Mouse (Mus musculus): Measurements from ENCODE around the gene Ttf1. TPM values are rescaled to one million over a fixed set of nuclear protein-coding genes. Genes with fewer than 3 reads are reported as not detected.

The Ttf1 gene
- polyA plus RNA-seq, 1 experiment, result 7.2 TPM

- TF ChIP-seq POLR2A (IDR thresholded peaks at IDR 0.05; ENCODE audit: low read depth, low read length), result no peak
- TF ChIP-seq CTCF (IDR thresholded peaks at IDR 0.05; ENCODE audit: extremely low read depth, insufficient read depth, insufficient read length, insufficient replicate concordance), result peak; percentile 51; the same call in 1 of the 2 replicates
- peak; percentile 52 to 56 for DNase-seq (ENCODE audit: low read depth in 1 of 2, low spot score in 2 of 2)
- H3K4me1 ChIP-seq (ENCODE audit: control insufficient read depth, insufficient read depth, insufficient read length), result peaks cover 8% of the 10 kb centered on the region
- no peaks in the 10 kb centered on the region for H3K27me3 ChIP-seq (ENCODE audit: control insufficient read depth, insufficient read depth, low read length)
- H3K27ac ChIP-seq (ENCODE audit: insufficient read depth, low read length), result no peak overlapping the region
- under 1% methylated on average over 20 of the region's 20 CpGs for WGBS
- H3K4me3 ChIP-seq (ENCODE audit: extremely low read depth, insufficient read depth, insufficient read length), result peak overlapping the region; percentile 62
- no peaks in the 10 kb centered on the region for H3K36me3 ChIP-seq (ENCODE audit: control insufficient read depth, insufficient read depth, low read length)
Measured at GRCm38 (mm10) chr2:29053802-29054544, 6.1 kb upstream of the Ttf1 start.

DNA sequence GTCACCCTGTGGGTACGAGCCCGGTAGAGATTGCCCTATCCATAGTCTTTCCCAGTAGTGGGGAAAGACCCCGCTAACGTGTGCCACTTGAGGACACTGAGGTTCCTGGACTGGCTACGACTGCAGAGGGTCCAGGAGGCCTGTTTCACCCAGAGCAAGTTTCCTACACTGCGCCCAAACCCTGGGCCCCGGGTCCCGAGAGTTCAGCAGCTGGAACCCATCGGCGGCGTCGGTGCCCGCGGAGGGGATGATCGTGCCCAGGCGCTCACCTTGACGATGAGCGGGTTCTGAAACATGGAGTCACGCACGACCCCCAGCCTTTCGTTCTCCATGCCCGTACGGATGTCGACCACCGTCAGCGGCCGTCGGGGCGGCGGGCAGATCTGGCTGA lies 5.5 kb upstream of the Ttf1 start:
- TF ChIP-seq CTCF (IDR thresholded peaks at IDR 0.05; ENCODE audit: extremely low read depth, insufficient read depth, insufficient read length, insufficient replicate concordance), result no peak
- TF ChIP-seq POLR2A (IDR thresholded peaks at IDR 0.05; ENCODE audit: low read depth, low read length), result no peak
- WGBS, result 2% methylated on average over 30 of the region's 30 CpGs
- DNase-seq (ENCODE audit: low read depth in 1 of 2, low spot score in 2 of 2), result peak in 1 of 2 experiments; percentile 6
- H3K27ac ChIP-seq (ENCODE audit: insufficient read depth, low read length), result no peak overlapping the region
- H3K36me3 ChIP-seq (ENCODE audit: control insufficient read depth, insufficient read depth, low read length), result no peaks in the 10 kb centered on the region
- H3K27me3 ChIP-seq (ENCODE audit: control insufficient read depth, insufficient read depth, low read length), result no peaks in the 10 kb centered on the region
- H3K4me1 ChIP-seq (ENCODE audit: control insufficient read depth, insufficient read depth, insufficient read length), result peaks cover 8% of the 10 kb centered on the region
- H3K4me3 ChIP-seq (ENCODE audit: extremely low read depth, insufficient read depth, insufficient read length), result peak overlapping the region; percentile 62; the same call in 1 of the 2 replicates

DNA sequence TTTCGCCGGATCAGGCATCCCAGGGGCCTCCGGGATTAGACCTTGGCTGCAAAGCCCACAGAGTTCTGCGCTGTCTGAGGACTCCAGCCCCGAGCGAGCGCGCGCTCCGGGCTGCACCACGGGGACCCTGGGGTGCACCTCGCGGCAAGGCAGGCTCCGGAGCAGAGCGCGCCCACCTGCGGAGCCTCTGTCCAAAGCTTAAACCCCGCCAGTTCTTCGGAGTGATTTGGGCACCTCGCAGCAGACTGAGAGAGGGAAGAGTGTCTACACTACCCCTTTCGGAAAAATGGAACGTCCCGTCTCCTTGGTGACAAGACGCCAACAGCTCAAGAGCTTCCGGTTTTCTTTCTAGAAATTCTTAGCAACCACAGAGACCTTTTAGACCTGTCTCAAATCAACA lies 5.1 kb upstream of the Ttf1 start, which contains the start of gene Cfap77:
TSS of gene Cfap77 (minus strand) at position 76 of the 400 bp plus-strand sequence.
- TF ChIP-seq POLR2A (IDR thresholded peaks at IDR 0.05; ENCODE audit: low read depth, low read length), result no peak
- TF ChIP-seq CTCF (IDR thresholded peaks at IDR 0.05; ENCODE audit: extremely low read depth, insufficient read depth, insufficient read length, insufficient replicate concordance), result no peak
- peak; percentile 80 to 86 for DNase-seq (ENCODE audit: low read depth in 1 of 2, low spot score in 2 of 2)

GRCm38 (mm10) chr2:29065796-29066195 lies 5.7 kb downstream of the Ttf1 start:
- peaks cover 32% of the 10 kb centered on the region for H3K36me3 ChIP-seq (ENCODE audit: control insufficient read depth, insufficient read depth, low read length)
- DNase-seq (ENCODE audit: low read depth in 1 of 2, low spot score in 2 of 2), result no peak
- H3K27me3 ChIP-seq (ENCODE audit: control insufficient read depth, insufficient read depth, low read length), result no peaks in the 10 kb centered on the region
- TF ChIP-seq POLR2A (IDR thresholded peaks at IDR 0.05; ENCODE audit: low read depth, low read length) (no peak), CTCF (IDR thresholded peaks at IDR 0.05; ENCODE audit: extremely low read depth, insufficient read depth, insufficient read length, insufficient replicate concordance) (no peak)
- no peak overlapping the region for H3K27ac ChIP-seq (ENCODE audit: insufficient read depth, low read length)
- WGBS, result 92% methylated on average over 6 of the region's 6 CpGs
- no peak overlapping the region for H3K4me3 ChIP-seq (ENCODE audit: extremely low read depth, insufficient read depth, insufficient read length)
- no peaks in the 10 kb centered on the region; the same call in 1 of the 2 replicates for H3K4me1 ChIP-seq (ENCODE audit: control insufficient read depth, insufficient read depth, insufficient read length)

More for the DNA sequence above, 5.1 kb upstream of the Ttf1 start, which contains the start of gene Cfap77:
- Histone ChIP-seq H3K27ac (ENCODE audit: insufficient read depth, low read length) (peak within 1 kb of the TSS; percentile 80), H3K36me3 (ENCODE audit: control insufficient read depth, insufficient read depth, low read length) (no peaks in the 10 kb centered on the region), H3K4me1 (ENCODE audit: control insufficient read depth, insufficient read depth, insufficient read length) (peaks cover 8% of the 10 kb centered on the region), H3K27me3 (ENCODE audit: control insufficient read depth, insufficient read depth, low read length) (no peaks in the 10 kb centered on the region), H3K4me3 (ENCODE audit: extremely low read depth, insufficient read depth, insufficient read length) (peak within 1 kb of the TSS; percentile 62)
- WGBS, result under 1% methylated on average over 25 of the region's 25 CpGs

DNA sequence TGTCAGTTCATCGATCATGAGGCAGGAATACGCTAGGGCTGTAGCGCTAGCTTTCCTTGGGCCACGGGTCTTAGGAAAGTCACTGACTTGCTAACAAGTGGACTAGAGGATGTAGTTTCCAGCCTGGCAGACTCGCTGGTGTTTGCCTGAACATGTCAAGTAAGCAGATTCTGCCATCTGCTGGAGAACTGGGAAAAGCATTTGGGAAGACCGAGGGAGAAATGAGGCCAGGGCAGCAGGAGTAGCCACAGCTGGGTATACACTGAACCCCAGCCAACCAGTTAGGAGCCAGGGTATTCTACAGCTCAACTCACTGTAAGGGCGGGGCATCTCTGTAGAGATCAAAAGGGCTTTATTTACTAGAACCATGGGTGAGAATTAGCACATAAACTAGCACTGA lies 6.3 kb downstream of the Ttf1 start:
- Histone ChIP-seq H3K4me1 (ENCODE audit: control insufficient read depth, insufficient read depth, insufficient read length) (no peaks in the 10 kb centered on the region), H3K27ac (ENCODE audit: insufficient read depth, low read length) (no peak overlapping the region), H3K36me3 (ENCODE audit: control insufficient read depth, insufficient read depth, low read length) (peaks cover 38% of the 10 kb centered on the region), H3K4me3 (ENCODE audit: extremely low read depth, insufficient read depth, insufficient read length) (no peak overlapping the region), H3K27me3 (ENCODE audit: control insufficient read depth, insufficient read depth, low read length) (no peaks in the 10 kb centered on the region)
- WGBS, result 86% methylated on average over 7 of the region's 7 CpGs
- DNase-seq (ENCODE audit: low read depth in 1 of 2, low spot score in 2 of 2), result no peak
- no peak for TF ChIP-seq POLR2A (IDR thresholded peaks at IDR 0.05; ENCODE audit: low read depth, low read length)
- no peak for TF ChIP-seq CTCF (IDR thresholded peaks at IDR 0.05; ENCODE audit: extremely low read depth, insufficient read depth, insufficient read length, insufficient replicate concordance)

DNA sequence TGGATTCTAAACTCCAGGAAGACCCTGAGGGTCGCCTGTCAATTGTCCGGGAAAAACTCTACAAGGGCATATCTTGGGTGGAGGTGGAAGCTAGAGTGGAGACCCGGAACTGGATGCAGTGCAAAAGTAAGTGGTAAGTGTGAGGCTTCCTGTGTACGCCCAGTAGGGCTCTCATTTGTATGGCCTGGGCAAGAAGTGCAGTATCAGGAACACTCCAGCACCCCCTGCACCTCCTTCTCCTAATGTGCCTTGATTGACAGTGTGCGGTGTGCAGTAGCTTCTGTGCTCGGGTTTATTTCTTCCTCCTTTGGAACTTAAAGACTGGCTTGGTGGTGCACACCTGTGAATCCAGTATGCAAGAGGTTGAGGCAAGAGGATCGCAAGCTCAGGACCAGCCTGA lies 14.6 kb downstream of the Ttf1 start:
- Histone ChIP-seq H3K4me3 (ENCODE audit: extremely low read depth, insufficient read depth, insufficient read length) (no peak overlapping the region), H3K36me3 (ENCODE audit: control insufficient read depth, insufficient read depth, low read length) (peaks cover 43% of the 10 kb centered on the region), H3K27me3 (ENCODE audit: control insufficient read depth, insufficient read depth, low read length) (no peaks in the 10 kb centered on the region), H3K4me1 (ENCODE audit: control insufficient read depth, insufficient read depth, insufficient read length) (no peaks in the 10 kb centered on the region), H3K27ac (ENCODE audit: insufficient read depth, low read length) (no peak overlapping the region)
- 94% methylated on average over 7 of the region's 7 CpGs for WGBS
- TF ChIP-seq POLR2A (IDR thresholded peaks at IDR 0.05; ENCODE audit: low read depth, low read length), result no peak
- TF ChIP-seq CTCF (IDR thresholded peaks at IDR 0.05; ENCODE audit: extremely low read depth, insufficient read depth, insufficient read length, insufficient replicate concordance), result no peak
- DNase-seq (ENCODE audit: low read depth in 1 of 2, low spot score in 2 of 2), result no peak
